Mouse (Mus musculus): ENCODE data around the gene Med10. TPM values are rescaled to one million over a fixed set of nuclear protein-coding genes. Genes with fewer than 3 reads are reported as not detected.

Med10 gene
- total RNA-seq (2022): 10 to 100 TPM; 45.1 to 50.6 (median 47.1) TPM

- DNase-seq (ENCODE audit: low spot score in 2 of 2): no peak
Measured at GRCm38 (mm10) chr13:69802095-69802494, at the start of gene Med10. Gene Med10, plus strand, starts transcription at chr13:69802395.

DNA sequence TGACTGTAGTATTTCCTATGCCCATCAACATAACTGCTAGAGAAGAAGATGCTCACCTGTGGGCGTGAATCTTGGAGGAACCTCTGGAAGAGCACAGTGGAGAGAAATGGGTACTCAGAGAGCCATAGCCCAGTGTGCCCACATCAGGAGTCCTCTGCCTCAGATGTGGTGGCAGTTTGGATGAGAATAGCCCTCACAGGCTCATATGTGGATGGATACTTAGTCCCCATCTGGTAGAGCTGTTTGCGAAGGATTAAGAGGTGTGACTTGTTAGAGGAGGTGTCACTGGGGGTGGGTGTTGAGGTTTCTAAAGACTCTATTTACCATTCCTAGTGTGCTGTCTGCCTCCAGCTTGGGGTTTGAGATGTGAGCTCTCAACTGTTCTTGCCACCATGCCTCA, 49.3 kb upstream of the Med10 start:
- no peak for DNase-seq (ENCODE audit: low spot score in 2 of 2)

DNA sequence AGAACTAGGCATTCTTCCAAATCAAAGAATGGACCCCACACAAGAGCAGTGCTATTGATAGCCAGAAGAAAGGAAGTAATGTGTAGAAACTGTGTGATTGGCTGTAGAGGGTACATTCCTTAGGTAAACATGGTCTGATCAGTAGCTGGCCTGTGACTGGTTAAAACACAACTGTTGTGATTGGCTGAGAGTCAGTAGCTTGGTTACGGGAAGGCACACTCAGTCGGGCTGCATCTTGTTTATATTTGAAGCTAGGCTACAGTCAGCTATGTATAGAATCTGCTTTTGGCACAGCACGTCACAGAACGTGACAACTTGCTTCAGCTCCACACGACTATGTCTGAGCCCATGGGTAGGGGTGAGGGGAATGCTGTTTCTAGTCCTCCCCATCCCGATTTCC, 43.2 kb upstream of the Med10 start:
- peak in 1 of 2 experiments; percentile 63 for DNase-seq (ENCODE audit: low spot score in 2 of 2)

- DNase-seq (ENCODE audit: low spot score in 2 of 2): peak in 1 of 2 experiments; percentile 90
Measured at GRCm38 (mm10) chr13:69761393-69761792, 40.8 kb upstream of the Med10 start.

GRCm38 (mm10) chr13:69764646-69765045, 37.5 kb upstream of the Med10 start:
- DNase-seq (ENCODE audit: low spot score in 2 of 2): no peak

GRCm38 (mm10) chr13:69768152-69768551, 34.0 kb upstream of the Med10 start:
- DNase-seq (ENCODE audit: low spot score in 2 of 2): no peak

DNA sequence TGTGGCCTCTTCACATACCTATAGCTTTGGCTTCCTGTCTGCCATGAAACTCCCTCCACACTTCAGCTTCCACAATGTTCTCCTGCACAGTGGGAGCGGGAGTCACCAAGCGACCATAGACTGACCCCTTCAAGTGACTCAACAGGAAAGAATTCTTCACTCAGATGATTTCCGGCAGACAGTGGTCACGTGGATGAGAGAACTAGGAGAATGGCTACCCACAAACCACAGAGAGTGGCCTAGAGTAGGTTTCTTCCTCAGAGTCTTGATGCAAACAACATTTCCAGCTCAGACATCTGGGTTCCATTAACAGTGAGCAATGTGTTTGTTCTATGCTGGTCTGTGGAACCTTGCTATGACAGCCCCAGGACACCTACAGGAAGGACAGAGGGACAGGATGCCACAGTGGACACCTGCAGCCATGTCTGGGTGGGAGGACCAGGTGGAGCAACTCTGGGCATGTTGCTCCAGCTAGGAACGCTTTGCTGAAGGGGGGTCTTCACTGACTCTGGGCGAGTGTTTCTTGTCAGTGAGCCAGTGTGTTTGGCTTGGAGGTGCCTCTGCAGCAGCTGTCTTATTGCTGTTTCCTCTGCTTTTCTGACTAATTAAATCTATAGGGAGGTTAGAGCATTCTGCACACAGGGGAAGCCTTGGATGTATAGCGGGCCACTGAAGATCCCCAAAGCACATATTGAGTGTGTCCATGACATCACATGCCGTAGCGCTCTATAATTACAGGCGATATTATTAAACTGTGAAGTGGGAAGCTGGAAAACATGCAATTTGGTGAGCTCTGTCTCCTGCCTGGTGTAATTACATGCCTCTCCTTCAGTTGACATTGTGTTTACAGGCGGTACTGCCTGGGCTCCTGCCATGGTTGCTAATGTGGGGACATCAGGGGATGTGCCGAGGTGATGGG, 31.4 kb upstream of the Med10 start:
- DNase-seq (ENCODE audit: low spot score in 2 of 2): no peak

DNA sequence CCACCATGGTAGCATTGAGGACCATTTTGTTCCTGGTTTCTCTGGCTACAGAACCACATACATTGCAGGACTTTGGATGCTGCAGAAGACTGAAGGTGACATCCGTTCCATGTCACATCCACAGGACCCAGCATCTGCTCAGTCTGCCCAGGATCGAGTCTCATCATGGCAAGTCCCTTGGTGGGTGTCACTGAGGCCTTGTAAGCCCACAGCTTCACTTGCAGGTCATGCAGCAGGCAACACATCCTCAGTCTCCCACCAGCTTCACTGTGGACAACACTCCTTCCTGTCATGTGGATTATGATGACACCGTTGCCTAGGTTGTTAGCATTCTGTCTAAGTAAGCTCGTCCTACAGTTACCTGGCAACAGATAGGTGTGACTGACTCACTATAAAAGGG, 29.8 kb upstream of the Med10 start:
- DNase-seq (ENCODE audit: low spot score in 2 of 2): no peak

DNA sequence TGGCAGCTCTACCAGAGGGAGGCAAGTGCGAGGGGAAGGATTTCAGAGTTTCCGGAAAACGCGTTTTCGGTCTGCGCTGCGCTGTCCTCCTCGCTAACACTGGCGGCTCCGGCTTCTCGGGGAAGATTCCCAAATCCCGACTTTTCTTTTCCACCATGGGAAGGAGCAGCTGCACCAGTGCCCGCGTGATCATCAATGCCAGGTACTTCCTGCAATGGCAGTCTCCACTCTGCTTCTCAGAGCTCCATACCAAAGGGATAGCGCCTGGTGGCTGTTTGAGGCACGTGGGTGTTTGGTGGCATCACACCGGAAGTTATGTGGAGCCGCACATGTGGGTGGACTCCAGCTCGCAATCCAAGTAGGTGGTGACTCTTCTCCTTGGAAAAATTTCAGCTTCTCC, 24.0 kb upstream of the Med10 start:
- DNase-seq (ENCODE audit: low spot score in 2 of 2): peak; percentile 52 to 90

GRCm38 (mm10) chr13:69788704-69789103, 13.5 kb upstream of the Med10 start:
- no peak for DNase-seq (ENCODE audit: low spot score in 2 of 2)

GRCm38 (mm10) chr13:69791814-69792213, 10.4 kb upstream of the Med10 start:
- DNase-seq (ENCODE audit: low spot score in 2 of 2): no peak

GRCm38 (mm10) chr13:69792541-69793009, 9.6 kb upstream of the Med10 start:
- no peak for DNase-seq (ENCODE audit: low spot score in 2 of 2)

GRCm38 (mm10) chr13:69794808-69795207, 7.4 kb upstream of the Med10 start:
- no peak for DNase-seq (ENCODE audit: low spot score in 2 of 2)

GRCm38 (mm10) chr13:69809681-69810611, 7.8 kb downstream of the Med10 start:
- peak; percentile 60 to 74 for DNase-seq (ENCODE audit: low spot score in 2 of 2)

GRCm38 (mm10) chr13:69810936-69811680, 8.9 kb downstream of the Med10 start:
- DNase-seq (ENCODE audit: low spot score in 2 of 2): no peak

GRCm38 (mm10) chr13:69813870-69814269, 11.7 kb downstream of the Med10 start:
- no peak for DNase-seq (ENCODE audit: low spot score in 2 of 2)

DNA sequence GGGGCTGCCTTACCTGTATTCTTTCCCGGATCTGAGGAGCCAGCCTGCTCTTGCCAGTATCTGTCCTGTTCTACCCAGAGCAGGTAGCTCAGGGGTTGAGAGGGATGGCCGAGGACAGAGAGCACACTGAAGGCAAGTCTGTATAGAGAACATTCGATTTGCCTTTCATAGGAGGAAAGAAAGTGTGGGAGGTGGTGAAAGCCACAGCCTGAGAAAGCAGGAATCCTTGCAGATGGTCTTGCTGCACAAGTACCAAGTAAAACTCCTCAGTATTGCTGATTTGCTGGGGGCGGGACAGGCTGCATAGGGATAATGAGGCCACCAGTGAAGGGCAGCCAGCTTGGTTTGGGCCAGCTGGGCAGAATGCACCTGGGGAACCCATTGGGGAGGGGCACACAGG, 16.1 kb downstream of the Med10 start:
- no peak for DNase-seq (ENCODE audit: low spot score in 2 of 2)

DNA sequence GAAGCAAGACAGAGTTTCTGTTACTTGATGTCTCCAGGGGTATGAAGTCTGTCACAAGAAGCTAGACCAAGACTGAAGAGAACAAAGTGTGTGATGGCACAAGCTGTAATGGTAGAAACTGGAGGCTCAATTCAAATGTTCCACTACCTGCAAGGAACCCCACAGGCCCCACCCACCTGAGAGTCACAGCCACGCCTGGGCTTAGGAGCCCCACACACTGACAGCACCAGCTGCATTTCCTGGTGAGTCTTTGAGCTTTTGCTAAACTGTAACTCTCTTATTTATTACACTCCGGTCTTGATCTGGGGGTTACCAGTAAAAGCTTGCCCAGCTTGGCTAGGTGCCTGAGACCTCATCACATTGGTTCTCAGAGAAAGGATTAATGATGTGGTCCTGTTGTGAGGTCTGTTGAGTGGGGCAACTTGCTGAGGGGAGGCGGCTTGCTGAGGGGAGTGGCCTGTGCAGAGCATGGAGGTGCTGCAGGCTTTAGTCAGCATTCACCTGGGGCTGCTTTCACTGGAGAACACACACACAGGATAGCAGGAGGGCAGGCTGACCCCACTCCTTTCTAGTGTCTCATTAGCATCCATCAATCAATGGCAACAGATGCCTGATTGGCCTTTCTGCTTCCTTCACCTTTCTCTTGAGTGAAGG, 19.1 kb downstream of the Med10 start:
- no peak for DNase-seq (ENCODE audit: low spot score in 2 of 2)

DNA sequence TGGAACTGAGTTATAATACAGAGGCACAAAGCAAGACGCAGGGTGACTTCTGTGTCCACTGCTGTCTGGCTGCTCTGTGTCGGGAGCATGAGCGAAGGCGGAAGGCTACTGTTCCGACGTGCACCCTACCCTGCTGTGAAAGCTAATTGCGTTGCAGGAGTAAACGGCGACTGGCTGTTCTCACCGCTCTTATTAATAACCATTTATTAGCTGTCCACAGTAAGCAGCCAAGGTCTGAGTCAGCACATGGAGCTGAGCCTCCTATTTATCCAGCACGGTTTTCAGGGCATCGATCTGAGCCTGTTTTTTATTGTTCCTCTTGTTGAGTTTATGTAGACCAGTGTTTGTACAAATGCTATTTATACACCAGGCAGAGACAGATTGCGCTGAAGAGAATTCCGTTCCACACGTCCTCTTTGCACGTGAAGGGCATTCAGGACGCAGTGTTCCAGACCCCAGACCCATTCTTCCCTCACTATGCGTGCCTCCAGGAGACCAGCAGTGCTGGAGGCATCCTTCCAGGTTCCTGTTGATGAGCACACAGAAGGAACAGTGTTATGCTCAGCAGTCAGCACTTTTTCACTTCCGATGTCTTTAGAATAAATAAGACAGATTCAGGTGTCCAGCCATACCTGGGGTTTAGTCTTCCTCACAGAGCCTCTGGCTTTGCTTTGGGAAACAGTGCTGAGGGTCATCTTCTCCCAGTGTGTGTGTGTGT, 21.9 kb downstream of the Med10 start:
- DNase-seq (ENCODE audit: low spot score in 2 of 2): no peak
